Mouse (Mus musculus) spleen, adult 2 months (tissue): ENCODE measurements at regions not wholly inside any gene's neighbourhood (a gene's known extent, or its start where the extent isn't known, plus 50 kb on each side); places are given as distances from the start of the nearest gene placed in this dataset.

ENCODE experiments used
- DNase-seq, 2 experiments: peaks; one replicate each; pipeline versions ENCODE4 v3.0.0 to v3.0.0-alpha.2; 2012 to 2021; ENCODE audit warnings: low spot score in 2 of 2, low read depth in 1 of 2
- H3K27ac ChIP-seq: fragments of 200-500 bp; 2 replicates; pipeline ENCODE4 v1.5.1; 2012; ENCODE audit warnings: low read length, inconsistent platforms; ENCODE audit not compliant: insufficient read depth
- H3K27me3 ChIP-seq: fragments of 200-500 bp; 2 replicates; pipeline ENCODE4 v1.6.1; 2012; ENCODE audit warnings: mild to moderate bottlenecking, moderate library complexity, low read length, inconsistent platforms; ENCODE audit not compliant: control insufficient read depth, insufficient read depth
- H3K36me3 ChIP-seq: fragments of 200-500 bp; 2 replicates; pipeline ENCODE4 v1.6.1; 2012; ENCODE audit warnings: mild to moderate bottlenecking, low read length, inconsistent platforms; ENCODE audit not compliant: control insufficient read depth, insufficient read depth
- H3K4me1 ChIP-seq: fragments of 200-500 bp; 2 replicates; pipeline ENCODE4 v1.6.1; 2011; ENCODE audit warnings: inconsistent platforms; ENCODE audit not compliant: control insufficient read depth, insufficient read depth, insufficient read length
- H3K4me3 ChIP-seq: fragments of 200-500 bp; 2 replicates; pipeline ENCODE4 v1.5.1; 2011; ENCODE audit warnings: mild to moderate bottlenecking, inconsistent platforms; ENCODE audit not compliant: insufficient read depth, insufficient read length; ENCODE audit errors: extremely low read depth
- CTCF ChIP-seq: fragments of 200-500 bp; IDR thresholded peaks from 2 replicates; pipeline ENCODE4 v1.5.1; 2011; ENCODE audit warnings: mild to moderate bottlenecking, inconsistent platforms; ENCODE audit not compliant: insufficient read depth, insufficient read length, insufficient replicate concordance; ENCODE audit errors: extremely low read depth
- POLR2A ChIP-seq: fragments of 200-500 bp; IDR thresholded peaks from 2 replicates; pipeline ENCODE4 v1.6.1; 2011; ENCODE audit warnings: low read depth, low read length, inconsistent platforms
- WGBS: fragments of 180-500 bp; shearing (Covaris S2); methylation state at CpG from one replicate; pipeline ENCODE4 v1.1.7; 2018; 5-methylcytosine and 5-hydroxymethylcytosine counted together

- Histone ChIP-seq H3K36me3 (no peaks in the 10 kb centered on the region), H3K27me3 (no peaks in the 10 kb centered on the region), H3K27ac (no peak overlapping the region), H3K4me3 (no peak overlapping the region), H3K4me1 (no peaks in the 10 kb centered on the region)
- no peak for DNase-seq
- TF ChIP-seq CTCF, result no peak
- no peak for TF ChIP-seq POLR2A
- 75% methylated on average over 3 of the region's 3 CpGs for WGBS
Measured at GRCm38 (mm10) chr8:11145251-11145650, 137.0 kb upstream of the Irs2 start.

- no peak overlapping the region for H3K4me3 ChIP-seq
- no peaks in the 10 kb centered on the region for H3K27me3 ChIP-seq
- DNase-seq, result no peak
- no peak overlapping the region for H3K27ac ChIP-seq
- H3K4me1 ChIP-seq, result peaks cover 12% of the 10 kb centered on the region; the same call in 1 of the 2 replicates
- no peaks in the 10 kb centered on the region for H3K36me3 ChIP-seq
- 86% methylated on average over 1 of the region's 1 CpGs for WGBS
- no peak for TF ChIP-seq CTCF
- no peak for TF ChIP-seq POLR2A
Measured at GRCm38 (mm10) chr8:11140566-11140965, 132.3 kb upstream of the Irs2 start.

GRCm38 (mm10) chr8:11139294-11139693, 131.0 kb upstream of the Irs2 start:
- H3K27ac ChIP-seq, result peak overlapping the region; percentile 55; the same call in 1 of the 2 replicates
- H3K27me3 ChIP-seq, result no peaks in the 10 kb centered on the region
- no peak for TF ChIP-seq CTCF
- H3K4me3 ChIP-seq, result no peak overlapping the region
- DNase-seq, result no peak
- 71% methylated on average over 2 of the region's 2 CpGs for WGBS
- no peaks in the 10 kb centered on the region for H3K36me3 ChIP-seq
- H3K4me1 ChIP-seq, result peaks cover 12% of the 10 kb centered on the region; the same call in 1 of the 2 replicates

GRCm38 (mm10) chr8:11138302-11139020, 130.2 kb upstream of the Irs2 start:
- Histone ChIP-seq H3K36me3 (no peaks in the 10 kb centered on the region), H3K27ac (peak overlapping the region; percentile 74), H3K4me3 (no peak overlapping the region), H3K4me1 (peaks cover 12% of the 10 kb centered on the region; the same call in 1 of the 2 replicates), H3K27me3 (no peaks in the 10 kb centered on the region)
- WGBS, result 52% methylated on average over 5 of the region's 5 CpGs
- TF ChIP-seq POLR2A (no peak), CTCF (no peak)
- DNase-seq, result peak in 1 of 2 experiments; percentile 47

- no peak for DNase-seq
- Histone ChIP-seq H3K4me3 (no peak overlapping the region), H3K4me1 (peaks cover 12% of the 10 kb centered on the region; the same call in 1 of the 2 replicates), H3K27me3 (no peaks in the 10 kb centered on the region), H3K27ac (no peak overlapping the region), H3K36me3 (no peaks in the 10 kb centered on the region)
- TF ChIP-seq CTCF (no peak), POLR2A (no peak)
- WGBS, result 91% methylated on average over 4 of the region's 4 CpGs
Measured at GRCm38 (mm10) chr8:11136566-11136965, 128.3 kb upstream of the Irs2 start.

- no peak for TF ChIP-seq CTCF
- no peak for TF ChIP-seq POLR2A
- Histone ChIP-seq H3K4me3 (no peak overlapping the region), H3K27ac (no peak overlapping the region), H3K36me3 (no peaks in the 10 kb centered on the region), H3K4me1 (peaks cover 12% of the 10 kb centered on the region; the same call in 1 of the 2 replicates), H3K27me3 (no peaks in the 10 kb centered on the region)
- no peak for DNase-seq
- 91% methylated on average over 11 of the region's 11 CpGs for WGBS
Measured at GRCm38 (mm10) chr8:11135135-11135534, 126.9 kb upstream of the Irs2 start.

GRCm38 (mm10) chr8:11134562-11134961, 126.3 kb upstream of the Irs2 start:
- Histone ChIP-seq H3K27ac (no peak overlapping the region), H3K4me1 (peaks cover 12% of the 10 kb centered on the region; the same call in 1 of the 2 replicates), H3K27me3 (no peaks in the 10 kb centered on the region), H3K36me3 (no peaks in the 10 kb centered on the region), H3K4me3 (no peak overlapping the region)
- TF ChIP-seq POLR2A (no peak), CTCF (no peak)
- 93% methylated on average over 4 of the region's 4 CpGs for WGBS
- DNase-seq, result no peak
